Mouse (Mus musculus) hindbrain, embryonic 16.5 days (tissue): Measurements from ENCODE around the gene Pex11b. TPM values are rescaled to one million over a fixed set of nuclear protein-coding genes. Genes with fewer than 3 reads are reported as not detected.
A peak's percentile ranks its signal among the peaks of the same experiment; 100 is the strongest.
"Not testable (repeated sequence)": the region's sequence is repeated elsewhere in the genome, so short reads cannot be mapped to it uniquely, and the experiment has no call there.

ENCODE experiments used
- ATAC-seq: fragments of 200-750 bp; cut with Nextera tagmentation; 2 replicates; pipeline ENCODE4 v1.8.0; 2017; ENCODE audit warnings: moderate TSS enrichment, moderate library complexity
- H3K27ac ChIP-seq: fragments of 300-500 bp; sonication (generic); 2 replicates; pipeline ENCODE4 v1.5.1; 2014; ENCODE audit warnings: low read depth, mild to moderate bottlenecking, control low read depth, low read length, moderate library complexity
- H3K27me3 ChIP-seq: fragments of 300-500 bp; sonication (generic); replicated peaks from 2 replicates; pipeline ENCODE4 v1.6.1; 2014; ENCODE audit warnings: low read length; ENCODE audit not compliant: control insufficient read depth, insufficient read depth
- H3K36me3 ChIP-seq: fragments of 300-500 bp; sonication (generic); 2 replicates; pipeline ENCODE4 v1.6.1; 2014; ENCODE audit warnings: mild to moderate bottlenecking, low read length, moderate library complexity, mixed read lengths; ENCODE audit not compliant: control insufficient read depth, insufficient read depth
- H3K4me1 ChIP-seq: fragments of 300-500 bp; sonication (generic); 2 replicates; pipeline ENCODE4 v1.6.1; 2014; ENCODE audit warnings: low read depth, low read length; ENCODE audit not compliant: control insufficient read depth, insufficient read depth
- H3K4me2 ChIP-seq: fragments of 300-500 bp; sonication (generic); 2 replicates; pipeline ENCODE4 v1.6.1; 2014; ENCODE audit warnings: mild to moderate bottlenecking, low read length, control low read depth, moderate library complexity
- H3K4me3 ChIP-seq: fragments of 300-500 bp; sonication (generic); 2 replicates; pipeline ENCODE4 v1.5.1; 2014; ENCODE audit warnings: mild to moderate bottlenecking, low read length, control low read depth, moderate library complexity
- H3K9ac ChIP-seq: fragments of 300-500 bp; sonication (generic); 2 replicates; pipeline ENCODE4 v1.6.1; 2014; ENCODE audit warnings: low read depth, mild to moderate bottlenecking, control low read depth, low read length, moderate library complexity
- H3K9me3 ChIP-seq: fragments of 300-500 bp; sonication (generic); 2 replicates; pipeline ENCODE4 v1.6.1; 2014; ENCODE audit warnings: mild to moderate bottlenecking, low read length, moderate library complexity; ENCODE audit not compliant: control insufficient read depth
- WGBS: fragments of 180-500 bp; shearing (Covaris S2); extraction: QIAGEN DNeasy Blood & Tissue Kit; methylation state at CpG from one replicate; pipeline ENCODE4 v1.1.7; 2014; 5-methylcytosine and 5-hydroxymethylcytosine counted together
- polyA plus RNA-seq: library from polyadenylated mRNA; unstranded; fragments of >200 nt; fragmentation: Nextera tagmentation; extraction: Ambion mirVana; gene quantifications from 2 replicates; pipeline ENCODE4 v1.2.1, GENCODE M21; 2015

Gene Pex11b
- polyA plus RNA-seq, 1 experiment from 2014 or later = 66.2 TPM

GRCm38 (mm10) chr3:96636448-96636847, 1.3 kb downstream of the Pex11b start:
- 74% methylated on average over 11 of the region's 11 CpGs for WGBS
- no peak for ATAC-seq
- Histone ChIP-seq H3K36me3 (peaks cover 27% of the 10 kb centered on the region), H3K9me3 (no peaks in the 10 kb centered on the region), H3K4me2 (peak overlapping the region; percentile 79), H3K27ac (no peak overlapping the region), H3K27me3 (no peaks in the 10 kb centered on the region), H3K9ac (peak overlapping the region; percentile 92), H3K4me3 (peak overlapping the region; percentile 81), H3K4me1 (peaks cover 11% of the 10 kb centered on the region)

- peaks cover 24% of the 10 kb centered on the region for H3K36me3 ChIP-seq
- H3K27me3 ChIP-seq = no peaks in the 10 kb centered on the region
- no peak overlapping the region for H3K9ac ChIP-seq
- peaks cover 11% of the 10 kb centered on the region for H3K4me1 ChIP-seq
- H3K4me2 ChIP-seq = no peak overlapping the region
- no peaks in the 10 kb centered on the region for H3K9me3 ChIP-seq
- WGBS = 81% methylated on average over 1 of the region's 1 CpGs
- no peak overlapping the region for H3K27ac ChIP-seq
- no peak for ATAC-seq
- no peak overlapping the region for H3K4me3 ChIP-seq
Observed at GRCm38 (mm10) chr3:96639219-96639618, 4.0 kb downstream of the Pex11b start.

GRCm38 (mm10) chr3:96645018-96645649, 10.0 kb downstream of the Pex11b start, which contains the start of gene Itga10:
Itga10 (plus strand) TSS chr3:96645584.
- no peak within 1 kb of the TSS for H3K4me3 ChIP-seq
- ATAC-seq = no peak
- WGBS = 66% methylated on average over 7 of the region's 7 CpGs
- H3K4me2 ChIP-seq = no peak within 1 kb of the TSS
- no peak within 1 kb of the TSS for H3K9ac ChIP-seq
- H3K36me3 ChIP-seq = peaks cover 13% of the 10 kb centered on the region; the same call in 1 of the 2 replicates
- no peak within 1 kb of the TSS for H3K27ac ChIP-seq
- no peaks in the 10 kb centered on the region for H3K27me3 ChIP-seq
- H3K4me1 ChIP-seq = no peaks in the 10 kb centered on the region
- no peaks in the 10 kb centered on the region for H3K9me3 ChIP-seq

GRCm38 (mm10) chr3:96647365-96647764, 12.2 kb downstream of the Pex11b start:
- H3K4me2 ChIP-seq = no peak overlapping the region
- WGBS = 90% methylated on average over 3 of the region's 3 CpGs
- no peak overlapping the region for H3K27ac ChIP-seq
- H3K36me3 ChIP-seq = peaks cover 9% of the 10 kb centered on the region; the same call in 1 of the 2 replicates
- H3K4me3 ChIP-seq = no peak overlapping the region
- no peak for ATAC-seq
- no peaks in the 10 kb centered on the region for H3K4me1 ChIP-seq
- H3K9me3 ChIP-seq = no peaks in the 10 kb centered on the region
- no peak overlapping the region for H3K9ac ChIP-seq
- no peaks in the 10 kb centered on the region for H3K27me3 ChIP-seq

- Histone ChIP-seq H3K27ac (no peak overlapping the region), H3K9ac (no peak overlapping the region), H3K9me3 (no peaks in the 10 kb centered on the region), H3K27me3 (no peaks in the 10 kb centered on the region), H3K36me3 (no peaks in the 10 kb centered on the region), H3K4me2 (no peak overlapping the region), H3K4me3 (no peak overlapping the region), H3K4me1 (peaks cover 14% of the 10 kb centered on the region; the same call in 1 of the 2 replicates)
- ATAC-seq = no peak
- WGBS = 89% methylated on average over 2 of the region's 2 CpGs
Observed at GRCm38 (mm10) chr3:96660901-96661300, 25.7 kb downstream of the Pex11b start.

- Histone ChIP-seq H3K4me3 (peak overlapping the region; percentile 35), H3K27me3 (no peaks in the 10 kb centered on the region), H3K9me3 (no peaks in the 10 kb centered on the region), H3K4me2 (peak overlapping the region; percentile 76), H3K36me3 (no peaks in the 10 kb centered on the region), H3K4me1 (peaks cover 14% of the 10 kb centered on the region; the same call in 1 of the 2 replicates), H3K27ac (peak overlapping the region; percentile 62; the same call in 1 of the 2 replicates), H3K9ac (peak overlapping the region; percentile 54)
- ATAC-seq = peak; percentile 41
- 45% methylated on average over 8 of the region's 8 CpGs for WGBS
Observed at GRCm38 (mm10) chr3:96662731-96663316, 27.6 kb downstream of the Pex11b start.

- Histone ChIP-seq H3K27me3 (no peaks in the 10 kb centered on the region), H3K9me3 (no peaks in the 10 kb centered on the region), H3K4me1 (peaks cover 14% of the 10 kb centered on the region; the same call in 1 of the 2 replicates), H3K4me3 (peak overlapping the region; percentile 35), H3K9ac (peak overlapping the region; percentile 54), H3K4me2 (peak overlapping the region; percentile 76), H3K36me3 (no peaks in the 10 kb centered on the region), H3K27ac (peak overlapping the region; percentile 62; the same call in 1 of the 2 replicates)
- 6% methylated on average over 17 of the region's 18 CpGs for WGBS
- ATAC-seq = peak; percentile 89
Observed at GRCm38 (mm10) chr3:96663432-96664239, 28.5 kb downstream of the Pex11b start.

GRCm38 (mm10) chr3:96665732-96666363, 30.7 kb downstream of the Pex11b start:
- H3K27ac ChIP-seq, H3K9me3 ChIP-seq, H3K9ac ChIP-seq, H3K27me3 ChIP-seq, ATAC-seq, H3K4me2 ChIP-seq, H3K4me3 ChIP-seq, H3K36me3 ChIP-seq: not testable (repeated sequence)
- peaks cover 17% of the 10 kb centered on the region; the same call in 1 of the 2 replicates for H3K4me1 ChIP-seq
- WGBS = 95% methylated on average over 7 of the region's 7 CpGs
